Mouse (Mus musculus): ENCODE results near the gene Zzz3. TPM values are rescaled to one million over a fixed set of nuclear protein-coding genes. Genes with fewer than 3 reads are reported as not detected.

Zzz3 gene
- polyA plus RNA-seq, 1 experiment = 13.4 TPM

- no peak for TF ChIP-seq GATA1 (IDR thresholded peaks at IDR 0.05; ENCODE audit: low read length)
These were observed 11.2 kb upstream of the Zzz3 start for GRCm38 (mm10) chr3:152384106-152384505.

DNA sequence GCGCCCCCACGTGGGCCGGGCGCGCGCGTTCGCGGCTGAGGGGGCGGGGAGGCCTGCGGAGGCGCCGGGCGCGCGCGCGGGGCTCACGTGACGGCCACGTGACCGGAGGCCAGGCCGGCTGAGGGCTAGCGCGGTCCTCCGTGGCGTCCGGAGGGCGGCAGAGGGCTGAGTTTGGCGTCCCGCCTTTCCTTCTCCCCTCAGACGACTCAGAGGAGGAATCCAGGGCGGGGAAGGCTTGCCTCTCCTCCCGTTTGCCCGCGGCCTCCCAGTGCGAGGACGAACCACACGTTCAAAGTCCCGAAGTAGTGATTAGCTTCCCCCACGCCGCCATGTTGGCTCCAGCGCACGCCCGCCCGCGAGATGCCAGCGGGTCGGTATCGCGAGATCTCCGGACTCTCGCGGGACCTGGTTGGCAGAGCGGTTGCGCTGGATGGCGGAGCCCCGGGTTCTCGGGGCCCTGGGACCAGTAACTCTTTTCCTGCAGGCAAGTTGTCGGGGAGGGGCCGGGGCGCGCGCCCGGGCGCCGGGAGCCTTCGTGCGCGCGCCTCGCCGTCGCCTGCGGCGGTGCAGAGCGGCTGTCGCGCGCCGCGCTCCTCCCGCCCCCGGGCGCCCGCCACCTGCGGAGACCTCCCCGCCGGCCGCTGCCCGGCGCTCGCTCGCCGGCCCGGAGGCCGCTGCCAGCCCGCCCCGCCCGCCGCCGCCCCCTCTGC is 1.2 kb downstream of the Zzz3 start:
- no peak for TF ChIP-seq GATA1 (IDR thresholded peaks at IDR 0.05; ENCODE audit: low read length)

- no peak for TF ChIP-seq GATA1 (IDR thresholded peaks at IDR 0.05; ENCODE audit: low read length)
These were observed 1.7 kb downstream of the Zzz3 start for GRCm38 (mm10) chr3:152396988-152397314.

DNA sequence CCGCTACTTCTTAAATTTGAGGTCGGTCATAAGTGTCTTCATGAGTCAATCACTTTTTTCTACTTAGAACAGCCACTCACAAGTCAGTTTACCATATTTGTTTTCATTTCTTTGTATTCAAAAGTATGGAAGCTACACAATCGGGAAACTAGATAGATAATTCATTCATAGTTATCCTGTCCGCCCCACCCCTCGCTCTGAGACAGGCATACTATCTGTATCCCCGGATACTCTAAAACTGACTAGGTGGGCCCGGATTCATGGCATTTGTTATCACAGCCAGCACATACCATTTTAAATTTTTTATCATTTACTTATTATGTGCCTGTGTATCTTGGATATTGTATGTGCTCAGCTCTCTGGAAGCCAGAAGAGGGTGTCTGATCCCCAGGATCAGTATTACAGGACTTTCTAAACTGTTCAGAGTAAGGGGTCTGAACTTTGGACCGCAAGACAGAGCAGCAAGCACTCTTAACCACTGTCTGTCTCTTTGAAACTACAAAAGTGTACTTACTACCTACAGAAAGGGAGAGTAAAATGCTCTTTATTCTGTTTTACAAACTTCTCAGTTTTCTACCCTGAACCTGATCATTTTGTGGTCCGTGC is 2.2 kb downstream of the Zzz3 start:
- TF ChIP-seq GATA1 (IDR thresholded peaks at IDR 0.05; ENCODE audit: low read length) = no peak

- no peak for TF ChIP-seq GATA1 (IDR thresholded peaks at IDR 0.05; ENCODE audit: low read length)
These were observed 5.2 kb downstream of the Zzz3 start for GRCm38 (mm10) chr3:152400441-152400840.

DNA sequence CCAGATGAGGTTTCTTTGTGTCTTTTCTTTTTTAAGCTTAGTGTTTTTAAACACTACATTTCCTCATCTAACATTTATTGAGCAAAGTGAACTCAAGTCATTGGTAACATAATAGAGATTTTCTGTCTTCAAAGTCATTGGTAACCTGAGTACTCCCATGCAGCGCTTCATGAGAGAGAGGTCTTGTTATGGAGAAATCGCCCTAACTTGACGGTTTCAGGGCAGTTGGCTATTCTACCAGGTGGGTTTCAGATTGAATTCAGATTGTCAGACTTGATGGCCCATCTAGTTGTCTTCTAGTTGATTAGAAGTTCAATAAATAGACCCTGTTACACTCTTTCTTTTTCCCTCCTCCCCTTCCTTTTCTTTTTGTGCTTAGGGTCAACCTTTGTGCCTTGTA is 5.6 kb downstream of the Zzz3 start:
- no peak for TF ChIP-seq GATA1 (IDR thresholded peaks at IDR 0.05; ENCODE audit: low read length)

GRCm38 (mm10) chr3:152401964-152402670 is 6.8 kb downstream of the Zzz3 start:
- no peak for TF ChIP-seq GATA1 (IDR thresholded peaks at IDR 0.05; ENCODE audit: low read length)

- no peak for TF ChIP-seq GATA1 (IDR thresholded peaks at IDR 0.05; ENCODE audit: low read length)
These were observed 7.4 kb downstream of the Zzz3 start for GRCm38 (mm10) chr3:152402671-152403066.

GRCm38 (mm10) chr3:152403827-152404226 is 8.6 kb downstream of the Zzz3 start:
- no peak for TF ChIP-seq GATA1 (IDR thresholded peaks at IDR 0.05; ENCODE audit: low read length)

GRCm38 (mm10) chr3:152405420-152405819 is 10.1 kb downstream of the Zzz3 start:
- no peak for TF ChIP-seq GATA1 (IDR thresholded peaks at IDR 0.05; ENCODE audit: low read length)

DNA sequence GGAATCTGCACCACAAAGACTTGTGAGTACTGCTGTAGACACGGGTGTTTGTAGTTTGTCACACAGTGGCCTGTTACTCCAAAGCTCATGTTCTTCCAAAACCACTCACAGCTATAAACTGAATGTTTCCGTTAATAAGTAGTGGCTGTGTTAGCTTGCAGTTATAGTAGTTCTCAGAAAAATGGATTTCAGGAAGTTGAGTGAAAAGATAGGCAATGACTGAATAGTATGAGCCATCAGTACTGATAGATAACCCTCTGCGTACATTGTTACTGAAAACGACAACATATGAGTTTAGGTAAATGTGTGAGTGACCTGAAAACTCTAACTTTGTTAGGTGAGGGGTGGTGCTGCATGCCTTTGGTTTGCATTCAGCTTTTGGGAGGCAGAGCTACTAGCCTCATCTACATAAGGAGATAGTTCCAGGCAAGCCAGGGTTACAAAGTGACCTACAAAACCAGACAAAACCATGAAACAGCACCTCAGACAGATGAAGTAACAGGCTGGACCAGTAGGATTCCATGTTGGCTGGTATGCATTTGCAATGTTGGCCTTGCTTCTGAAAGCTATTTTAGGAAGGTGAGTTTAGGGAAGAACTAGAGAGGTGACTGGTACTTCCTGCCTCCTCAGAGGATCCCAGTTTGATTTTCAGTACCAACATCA is 10.8 kb downstream of the Zzz3 start:
- peak; percentile 16 for TF ChIP-seq GATA1 (IDR thresholded peaks at IDR 0.05; ENCODE audit: low read length)

GRCm38 (mm10) chr3:152410980-152411551 is 15.8 kb downstream of the Zzz3 start:
- TF ChIP-seq GATA1 (IDR thresholded peaks at IDR 0.05; ENCODE audit: low read length) = no peak

DNA sequence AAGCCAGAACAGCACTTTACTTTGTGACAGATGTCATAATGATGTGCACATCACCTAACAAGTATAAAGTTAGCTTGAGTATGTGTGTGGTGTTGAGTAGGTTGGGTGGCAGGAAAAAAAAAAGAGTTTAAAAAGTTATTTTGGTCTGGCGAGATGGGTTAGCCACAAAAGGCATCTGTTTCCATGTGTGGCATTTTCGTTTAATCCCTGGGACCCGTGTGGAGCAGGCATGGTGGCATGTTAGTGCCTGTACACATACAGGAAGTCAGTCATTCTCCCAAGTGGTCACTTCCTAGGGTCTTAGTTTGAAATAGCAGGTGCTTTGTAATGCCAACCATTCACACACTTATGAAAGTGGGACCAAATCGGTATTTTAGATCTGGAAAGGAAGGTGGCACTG is 17.1 kb downstream of the Zzz3 start:
- TF ChIP-seq GATA1 (IDR thresholded peaks at IDR 0.05; ENCODE audit: low read length) = no peak

GRCm38 (mm10) chr3:152428925-152429324 is 33.7 kb downstream of the Zzz3 start:
- TF ChIP-seq GATA1 (IDR thresholded peaks at IDR 0.05; ENCODE audit: low read length) = no peak

DNA sequence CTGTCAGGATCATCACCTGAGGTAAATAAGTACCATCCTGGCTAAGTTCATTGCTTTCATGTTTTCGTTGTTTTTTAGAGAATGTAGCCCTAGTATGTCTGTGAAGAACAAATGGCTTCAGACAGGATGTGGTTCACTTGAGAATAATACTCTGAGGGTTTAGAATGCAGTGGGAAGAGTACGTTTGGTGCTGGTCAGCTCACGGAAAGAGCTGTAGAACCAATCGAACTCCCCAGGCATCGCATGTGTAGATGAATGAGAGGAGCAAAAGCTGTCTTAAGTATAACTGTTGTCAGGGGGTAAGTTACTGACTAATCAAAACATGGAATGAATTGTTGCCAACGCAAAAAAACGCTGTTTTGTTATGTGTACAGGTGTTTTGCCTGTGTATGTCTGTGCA is 37.4 kb downstream of the Zzz3 start:
- TF ChIP-seq GATA1 (IDR thresholded peaks at IDR 0.05; ENCODE audit: low read length) = no peak

DNA sequence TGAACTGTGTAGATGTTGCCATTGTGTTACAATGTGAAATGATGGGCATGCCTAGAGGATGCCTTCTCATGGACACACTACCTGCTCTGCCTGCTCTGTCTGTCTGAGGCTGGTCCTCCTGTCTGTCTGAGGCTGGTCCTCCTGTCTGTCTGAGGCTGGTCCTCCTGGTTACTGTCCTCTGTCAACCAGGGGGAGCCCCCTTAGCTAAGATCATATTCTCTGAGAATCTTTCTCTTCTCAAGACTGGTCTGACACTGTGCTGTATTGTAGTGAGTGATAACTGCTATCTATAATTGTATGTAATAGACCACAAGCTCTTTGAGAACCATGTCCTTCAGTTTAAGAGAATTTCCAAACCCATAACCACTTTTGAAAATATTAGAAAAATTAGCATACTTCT is 40.3 kb downstream of the Zzz3 start:
- TF ChIP-seq GATA1 (IDR thresholded peaks at IDR 0.05; ENCODE audit: low read length) = no peak

All from G1E-ER4 (cell line).